Mouse (Mus musculus) small intestine, adult 2 months (tissue): Measurements from ENCODE around the gene Bbx.

Source experiments
- CTCF ChIP-seq: fragments of 200-500 bp; IDR thresholded peaks from 2 replicates; pipeline ENCODE4 v1.5.1; 2012; ENCODE audit warnings: low read depth, mild to moderate bottlenecking, control low read depth, inconsistent platforms, low read length, moderate library complexity, mixed read lengths; ENCODE audit not compliant: insufficient replicate concordance, insufficient read length; ENCODE audit errors: extremely low read depth
- POLR2A ChIP-seq: fragments of 200-500 bp; IDR thresholded peaks from 2 replicates; pipeline ENCODE4 v1.6.1; 2012; ENCODE audit warnings: low read depth, mild to moderate bottlenecking, control low read depth, inconsistent platforms, low read length, moderate library complexity

- no peak for TF ChIP-seq CTCF
- TF ChIP-seq POLR2A: no peak
Observed at GRCm38 (mm10) chr16:50395928-50396612, 36.1 kb downstream of the Bbx start.
